Mouse (Mus musculus) common myeloid progenitor, adult 5-6 weeks (primary cell): ENCODE results near the gene Vopp1. TPM values are rescaled to one million over a fixed set of nuclear protein-coding genes. Genes with fewer than 3 reads are reported as not detected.

ENCODE experiments used
- ATAC-seq: replicated peaks from 2 replicates; pipeline ENCODE4 v1.8.0; 2016; ENCODE audit warnings: low read depth, mild to moderate bottlenecking, moderate TSS enrichment, inconsistent platforms; ENCODE audit not compliant: poor library complexity, severe bottlenecking
- total RNA-seq: library from RNA; stranded (forward); fragments of 200-1000, 187-1606 nt; gene quantifications from 2 replicates; pipeline ENCODE4 v1.2.3, GENCODE M21; 2017

The Vopp1 gene
- total RNA-seq, 1 experiment from 2014 or later, result 26.0 TPM

- peak; percentile 87 for ATAC-seq
Measured at GRCm38 (mm10) chr6:57790542-57790941, 34.4 kb downstream of the Vopp1 start.

- ATAC-seq, result no peak
Measured at GRCm38 (mm10) chr6:57787376-57787775, 37.6 kb downstream of the Vopp1 start.

GRCm38 (mm10) chr6:57784251-57784650, 40.7 kb downstream of the Vopp1 start:
- no peak for ATAC-seq

- no peak for ATAC-seq
Measured at GRCm38 (mm10) chr6:57782658-57783057, 42.3 kb downstream of the Vopp1 start.

GRCm38 (mm10) chr6:57780359-57780758, 44.6 kb downstream of the Vopp1 start:
- no peak for ATAC-seq

GRCm38 (mm10) chr6:57773792-57774191, 51.2 kb downstream of the Vopp1 start:
- 0 out of 2 replicates have a peak, but pooled peaks have one; percentile 10 for ATAC-seq

GRCm38 (mm10) chr6:57770467-57771190, 54.3 kb downstream of the Vopp1 start:
- peak; percentile 57 for ATAC-seq

- ATAC-seq, result peak; percentile 31
Measured at GRCm38 (mm10) chr6:57768948-57769525, 55.9 kb downstream of the Vopp1 start.

- peak; percentile 26 for ATAC-seq
Measured at GRCm38 (mm10) chr6:57767112-57767868, 57.7 kb downstream of the Vopp1 start.

GRCm38 (mm10) chr6:57766287-57766686, 58.7 kb downstream of the Vopp1 start:
- no peak for ATAC-seq

GRCm38 (mm10) chr6:57765095-57765878, 59.7 kb downstream of the Vopp1 start:
- ATAC-seq, result peak; percentile 55

GRCm38 (mm10) chr6:57763054-57763453, 61.9 kb downstream of the Vopp1 start:
- ATAC-seq, result no peak

- peak; percentile 56; the same call in 1 of the 2 replicates for ATAC-seq
Measured at GRCm38 (mm10) chr6:57753962-57754759, 70.8 kb downstream of the Vopp1 start.

GRCm38 (mm10) chr6:57745748-57746129, 79.2 kb downstream of the Vopp1 start:
- ATAC-seq, result peak; percentile 1; the same call in 1 of the 2 replicates

- ATAC-seq, result peak; percentile 95
Measured at GRCm38 (mm10) chr6:57744974-57745747, 79.8 kb downstream of the Vopp1 start.

GRCm38 (mm10) chr6:57744123-57744522, 80.8 kb downstream of the Vopp1 start:
- no peak for ATAC-seq

- ATAC-seq, result peak; percentile 59; the same call in 1 of the 2 replicates
Measured at GRCm38 (mm10) chr6:57743333-57743732, 81.6 kb downstream of the Vopp1 start.

GRCm38 (mm10) chr6:57742749-57743148, 82.2 kb downstream of the Vopp1 start:
- ATAC-seq, result no peak

GRCm38 (mm10) chr6:57721347-57721746, 103.6 kb downstream of the Vopp1 start:
- ATAC-seq, result no peak
